Mouse (Mus musculus) T-helper 2 cell (primary cell): ENCODE results near the gene Uqcrc1.

Source experiments
- in situ Hi-C: fragments of 300-600 bp; cut with MboI, MseI; formaldehyde crosslinking; loops from one replicate; pipeline ENCODE4 v1.15.1; 2025; ENCODE audit warnings: high pct_unique_total_duplicates

Gene Uqcrc1

DNA sequence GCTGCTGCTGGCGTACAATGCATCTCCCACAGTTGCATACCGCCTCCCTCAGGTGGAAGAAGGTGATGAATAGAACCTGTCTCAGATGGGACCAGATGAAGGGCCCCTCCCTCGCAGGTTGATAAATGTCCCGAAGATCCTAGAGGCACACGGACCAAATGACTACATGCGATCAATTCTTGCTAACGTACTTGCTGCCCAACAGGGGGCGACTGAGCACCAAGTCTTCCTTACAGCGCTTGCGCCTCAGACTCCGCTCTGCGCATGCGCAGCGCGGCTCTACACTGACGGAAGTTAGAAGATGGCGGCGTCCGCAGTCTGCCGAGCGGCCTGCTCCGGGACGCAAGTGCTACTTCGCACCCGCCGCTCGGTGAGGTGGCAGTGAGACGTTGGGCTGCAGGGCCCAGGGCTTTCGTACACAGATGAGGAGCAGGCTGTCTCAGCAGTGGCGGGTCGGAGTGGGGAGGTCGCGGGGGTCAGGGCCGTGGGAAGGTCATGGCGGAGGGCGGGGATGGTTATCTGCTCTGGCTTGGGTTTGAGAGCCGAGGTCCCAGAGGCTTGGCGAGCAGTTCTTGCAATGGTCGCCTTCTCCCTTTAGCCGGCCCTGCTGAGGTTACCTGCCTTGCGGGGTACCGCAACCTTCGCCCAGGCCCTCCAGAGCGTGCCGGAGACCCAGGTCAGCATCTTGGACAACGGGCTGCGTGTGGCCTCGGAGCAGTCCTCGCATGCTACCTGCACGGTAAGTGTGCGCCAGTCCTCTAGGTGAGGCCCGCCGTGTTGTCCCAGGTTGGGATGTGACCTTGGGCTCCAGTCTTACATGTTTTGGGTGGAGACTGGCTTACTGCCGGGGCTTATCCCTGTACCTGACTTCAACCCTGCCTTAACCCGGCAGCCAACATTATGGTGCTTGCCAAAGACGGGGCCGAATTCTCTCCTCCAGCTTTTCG is at the start of gene Uqcrc1:
Uqcrc1 (plus strand) TSS at position 216 of the 947 bp plus-strand sequence.
- in situ Hi-C loops = loop anchor here (10.0 kb wide), 1 partner anchor 1022 kb away; no protein-coding TSS in a partner anchor

DNA sequence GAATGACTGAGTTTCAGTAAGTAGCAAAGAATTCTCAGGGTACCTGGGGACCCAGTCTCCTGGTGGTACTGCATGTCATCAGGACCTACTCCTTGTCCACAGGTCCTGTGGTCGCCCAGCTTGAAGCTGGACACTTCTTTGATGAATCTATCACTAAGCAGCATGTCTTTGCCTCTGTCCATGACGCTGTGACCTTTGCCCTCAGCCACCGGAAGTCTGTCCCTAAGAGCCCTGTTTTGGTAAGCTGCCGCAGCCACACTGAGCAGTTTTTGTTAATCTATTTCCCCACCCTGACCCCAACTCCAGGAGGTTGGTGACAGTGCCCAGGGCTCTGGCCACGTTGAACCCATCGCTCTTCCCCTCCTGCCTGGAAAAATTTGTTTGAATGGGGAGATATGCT is 24.1 kb upstream of the Uqcrc1 start:
- in situ Hi-C loops = no loop called here

DNA sequence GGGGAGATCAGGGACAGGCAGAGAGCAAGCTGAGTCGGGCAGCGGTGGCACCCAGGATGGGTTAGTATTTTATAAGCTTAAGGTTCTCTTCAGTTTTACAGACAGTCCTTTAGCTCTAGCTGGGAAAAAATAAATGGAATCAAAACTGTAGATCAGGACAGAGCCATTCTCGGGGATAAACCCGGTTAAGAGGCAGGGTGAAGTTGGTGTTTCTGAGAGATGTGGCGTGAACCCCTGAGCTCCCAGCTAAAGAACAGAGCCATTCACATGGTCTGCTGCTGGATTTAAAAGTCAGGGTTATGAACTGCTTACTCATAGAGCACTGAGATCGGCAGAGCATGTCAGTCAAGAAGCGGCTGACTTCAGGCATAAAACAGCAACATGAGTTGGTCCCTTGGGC is 23.3 kb upstream of the Uqcrc1 start:
- in situ Hi-C loops = no loop called here

DNA sequence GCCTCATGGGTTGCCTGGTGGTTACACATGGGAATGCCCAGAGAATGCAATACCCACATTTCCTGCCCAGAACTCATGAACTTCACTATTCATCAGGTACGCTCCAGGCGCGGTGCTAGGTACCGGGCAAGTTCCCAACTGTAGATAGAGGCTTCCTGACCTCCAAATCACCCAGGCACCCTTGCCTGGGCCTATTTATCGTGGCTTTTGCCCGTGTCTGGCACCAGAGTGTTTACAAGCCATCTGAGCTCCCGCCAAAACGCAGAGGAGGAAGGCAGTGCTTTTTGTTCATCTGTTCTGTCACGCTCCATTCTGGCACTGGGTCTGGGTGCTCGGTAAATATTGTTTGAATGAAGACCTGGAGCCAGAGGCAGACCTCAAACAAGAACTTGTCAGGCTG is 22.8 kb upstream of the Uqcrc1 start:
- in situ Hi-C loops = no loop called here

DNA sequence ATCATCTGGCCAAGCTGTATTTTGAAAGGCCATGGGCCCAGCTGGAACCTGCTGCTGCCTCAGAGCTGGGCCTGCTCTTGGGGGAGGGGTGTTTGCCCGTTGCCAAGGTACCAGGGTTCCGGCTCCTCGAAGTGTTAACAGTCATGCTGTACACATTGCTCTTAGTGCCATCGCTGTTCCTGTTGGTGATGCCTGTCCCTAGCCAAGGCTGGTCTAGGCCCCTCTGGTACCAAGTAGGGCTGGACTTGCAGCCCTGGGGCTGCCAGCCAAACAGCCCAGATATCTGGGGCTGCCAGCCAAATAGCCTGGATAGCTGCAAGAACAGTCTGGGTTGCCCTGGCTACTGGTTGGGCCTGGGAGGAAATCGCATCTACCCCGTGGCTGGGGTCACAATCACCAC is 21.9 kb upstream of the Uqcrc1 start, which contains the start of gene Tmem89:
Tmem89 (plus strand) TSS at position 129 of the 400 bp plus-strand sequence.
- in situ Hi-C loops = no loop called here

DNA sequence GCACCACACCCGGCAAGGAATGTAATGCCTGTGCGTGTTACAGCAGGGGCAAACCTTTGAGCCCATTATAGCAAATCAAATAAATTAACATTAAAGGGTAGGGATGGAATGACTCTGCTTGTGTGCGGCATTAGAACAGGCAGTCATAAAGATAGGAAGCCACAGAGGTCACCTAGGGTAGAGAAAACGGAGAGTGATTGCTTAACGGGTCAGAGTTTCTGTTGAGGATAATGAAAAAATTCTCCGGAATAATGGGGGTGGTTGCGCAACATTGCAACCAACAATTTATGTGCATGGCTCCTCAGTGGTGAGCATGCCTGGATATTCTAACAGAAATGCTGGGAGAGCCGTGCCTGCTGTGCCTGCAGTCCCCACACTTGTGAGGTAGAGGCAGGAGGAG is 10.5 kb upstream of the Uqcrc1 start:
- in situ Hi-C loops = no loop called here

DNA sequence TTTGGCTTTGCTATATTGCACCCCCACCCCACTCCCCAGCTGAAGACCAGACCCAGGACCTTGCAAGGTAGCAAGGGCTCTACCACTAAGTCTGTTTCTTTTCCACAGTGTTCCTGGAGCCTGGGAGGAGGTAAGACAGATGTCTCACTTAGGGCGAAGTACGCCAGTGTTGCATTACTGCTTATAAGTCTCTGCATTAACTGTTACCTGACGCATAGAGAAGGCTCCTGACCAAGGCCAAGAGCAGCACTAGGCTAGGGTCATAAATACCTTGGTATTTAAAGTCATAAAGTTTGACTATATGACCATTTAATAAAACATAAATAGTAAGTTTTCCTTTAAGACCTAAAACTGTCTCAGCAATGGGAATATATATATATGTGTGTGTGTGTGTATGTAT is 8.0 kb upstream of the Uqcrc1 start:
- in situ Hi-C loops = no loop called here

DNA sequence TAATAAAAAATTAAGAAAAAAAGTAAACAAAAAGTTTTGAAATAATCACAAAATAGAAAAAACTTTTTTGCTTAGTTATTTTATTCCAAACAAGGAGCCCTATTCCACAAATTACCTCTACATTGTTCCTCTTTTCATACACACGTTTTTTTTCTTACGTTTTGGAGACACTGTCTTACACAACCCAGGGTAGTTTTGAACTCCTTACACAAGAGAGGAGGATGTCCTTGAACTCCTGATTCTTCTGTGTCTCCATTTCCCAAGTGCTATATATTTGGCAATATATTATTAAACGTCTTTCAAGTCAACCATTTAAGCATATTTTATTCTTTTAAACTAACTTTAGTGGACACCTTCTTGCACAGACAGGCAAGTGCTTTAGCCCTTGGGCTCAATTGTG is 442 bp upstream of the Uqcrc1 start:
- in situ Hi-C loops = loop anchor here (10.0 kb wide), 1 partner anchor 1021 kb away; no protein-coding TSS in a partner anchor

DNA sequence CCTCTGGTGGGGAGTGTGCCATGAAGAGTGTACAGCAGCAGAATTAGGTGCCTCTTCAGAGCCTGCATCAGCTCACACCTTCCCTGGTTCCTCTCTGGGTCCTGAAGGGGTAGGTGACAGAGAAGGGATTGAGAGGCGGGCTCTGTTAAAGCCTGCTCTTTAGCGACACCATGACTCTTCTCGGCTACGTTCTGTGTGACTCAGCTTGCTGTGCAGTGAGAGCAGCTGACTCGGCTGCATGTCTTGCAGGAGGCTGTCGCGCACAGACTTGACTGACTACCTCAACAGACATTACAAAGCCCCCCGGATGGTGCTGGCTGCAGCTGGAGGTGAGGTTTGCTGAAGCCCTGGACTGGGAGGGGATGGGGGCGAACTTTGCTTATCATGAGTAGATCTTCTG is 8.7 kb downstream of the Uqcrc1 start:
- in situ Hi-C loops = no loop called here

DNA sequence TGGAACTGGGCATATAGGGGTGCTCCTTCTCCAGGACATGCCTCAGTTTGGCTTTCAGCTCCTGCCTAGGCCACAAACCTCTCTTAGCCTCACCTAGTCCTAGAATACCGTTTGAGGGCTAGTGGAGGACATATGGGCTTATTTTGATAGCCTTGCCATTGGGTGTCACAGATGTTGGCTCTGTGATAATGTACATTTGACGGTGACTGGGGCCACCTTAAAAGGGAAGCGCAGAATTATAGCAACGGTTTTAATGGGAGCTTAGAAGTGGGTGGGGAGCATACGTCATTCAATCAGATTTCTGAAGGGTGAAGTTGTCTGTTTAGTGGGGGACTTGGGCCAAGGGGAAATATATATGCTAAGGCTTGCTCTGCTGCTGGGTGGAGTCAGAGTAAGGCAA is 9.2 kb downstream of the Uqcrc1 start:
- in situ Hi-C loops = no loop called here

DNA sequence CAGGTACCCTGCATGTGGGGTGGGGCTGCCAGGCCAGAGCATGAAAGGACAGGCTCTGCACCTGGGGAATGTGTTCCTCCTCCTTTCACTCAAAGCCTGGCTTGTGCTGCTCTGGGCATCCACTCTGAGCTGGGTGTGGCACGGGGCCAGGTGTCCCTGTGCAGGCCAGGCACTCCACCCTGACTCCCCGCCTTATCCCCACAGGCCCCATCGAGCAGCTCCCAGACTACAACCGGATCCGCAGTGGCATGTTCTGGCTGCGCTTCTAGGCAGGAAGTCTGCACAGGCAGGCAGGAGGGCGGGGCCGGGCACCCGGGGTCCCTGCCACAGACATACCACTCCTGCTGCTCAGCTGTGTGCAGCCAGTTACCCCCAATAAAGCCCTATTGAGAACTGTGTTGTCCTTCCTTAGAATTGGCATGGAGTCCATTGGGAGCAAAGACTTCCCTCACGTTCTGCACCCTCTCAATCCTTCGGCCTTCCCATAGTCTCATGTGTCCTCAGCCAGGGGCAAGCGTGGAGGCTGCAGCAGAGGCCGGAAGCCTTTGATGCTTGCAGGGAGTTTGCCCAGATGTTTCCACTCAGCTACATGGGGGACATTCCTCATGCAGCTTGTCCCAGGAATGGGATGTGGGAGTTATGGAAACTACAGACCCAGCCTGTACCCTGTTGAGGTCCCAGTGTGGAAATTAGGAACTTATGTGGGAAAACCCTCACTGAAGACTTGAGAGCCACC is 13.0 kb downstream of the Uqcrc1 start:
- in situ Hi-C loops = no loop called here

DNA sequence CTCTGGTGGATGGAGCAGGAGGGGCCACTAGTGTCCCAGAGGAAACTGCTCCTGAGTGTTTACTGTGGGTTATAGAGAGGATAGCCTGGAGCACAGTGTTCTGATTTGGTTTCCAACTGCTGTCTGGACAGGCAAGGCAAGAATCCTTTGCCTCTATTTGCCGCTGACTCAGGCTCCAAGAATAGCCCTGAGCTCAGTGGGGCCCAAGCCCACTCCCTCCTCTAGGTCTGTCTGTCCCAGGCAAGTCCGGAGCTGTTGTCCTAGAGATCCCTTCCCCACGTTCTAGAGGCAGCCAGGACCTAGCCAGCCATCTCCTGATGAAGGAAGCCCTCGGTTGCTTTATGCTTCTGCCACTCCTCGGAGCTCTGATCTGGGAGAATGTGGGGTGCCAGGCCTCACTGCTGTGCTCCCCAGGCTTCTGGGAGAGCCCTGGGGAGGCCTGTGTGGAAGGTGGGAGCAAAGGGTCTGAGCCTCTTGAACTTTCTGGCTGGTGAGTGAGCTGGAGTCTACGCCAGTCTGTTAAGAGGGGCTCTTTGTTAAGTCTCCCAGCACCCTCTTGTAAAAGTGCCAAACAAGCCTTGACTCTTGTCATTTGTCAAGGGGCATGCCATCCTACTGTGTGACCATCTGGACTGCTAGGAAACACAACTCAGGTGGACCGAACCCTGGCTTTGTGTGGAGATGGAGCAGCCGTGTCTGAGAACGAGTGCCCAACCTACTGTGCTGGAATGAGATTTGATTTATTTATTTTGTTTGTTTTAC is 13.7 kb downstream of the Uqcrc1 start:
- in situ Hi-C loops = loop anchor here (25.0 kb wide), 2 partner anchors 538 to 1137 kb away; no protein-coding TSS in a partner anchor

DNA sequence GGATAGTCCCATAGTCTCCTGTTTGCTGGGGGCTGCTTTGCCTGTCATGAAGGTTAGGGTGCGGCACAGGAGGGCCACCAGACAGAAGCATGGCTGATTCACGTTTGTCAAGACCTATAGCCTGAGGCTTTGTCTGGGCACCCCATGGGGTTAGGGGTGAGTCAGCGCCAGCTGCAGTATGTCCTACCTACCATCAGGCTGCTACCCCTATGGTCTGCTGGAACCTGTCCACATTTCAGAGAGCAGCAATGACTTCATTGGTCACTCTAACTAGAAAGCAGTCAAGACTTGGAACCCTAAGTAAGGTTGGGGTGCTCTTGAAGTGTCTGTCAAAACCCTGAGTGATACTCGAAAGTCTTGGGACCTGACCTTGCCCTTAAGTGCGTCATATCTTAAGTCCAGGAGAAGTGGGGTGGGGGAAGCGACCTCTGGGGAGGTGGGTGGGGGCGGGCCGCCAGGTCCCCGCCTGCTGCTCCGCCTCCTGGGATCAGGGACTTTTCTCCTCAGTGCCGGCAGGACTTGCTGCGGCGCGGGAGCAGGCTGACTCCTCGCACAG is 16.7 kb downstream of the Uqcrc1 start, which contains the start of gene Col7a1:
Col7a1 (plus strand) TSS at position 506 of the 556 bp plus-strand sequence.
- in situ Hi-C loops = loop anchor here (25.0 kb wide), 2 partner anchors 541 to 1134 kb away; no protein-coding TSS in a partner anchor

DNA sequence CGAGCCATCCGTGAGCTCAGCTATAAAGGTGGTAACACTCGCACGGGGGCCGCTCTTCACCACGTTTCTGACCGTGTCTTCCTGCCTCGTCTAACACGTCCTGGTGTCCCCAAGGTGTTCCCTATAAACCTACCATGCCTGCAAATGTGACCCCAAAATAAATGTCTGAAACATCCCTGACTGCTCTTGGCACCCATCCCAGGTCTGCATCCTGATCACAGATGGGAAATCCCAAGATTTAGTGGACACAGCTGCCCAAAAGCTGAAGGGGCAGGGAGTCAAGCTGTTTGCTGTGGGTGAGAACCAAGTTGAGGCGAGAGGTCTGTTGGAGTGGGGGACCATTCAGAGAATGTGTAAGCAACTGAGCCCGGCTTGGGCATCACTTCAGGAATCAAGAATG is 18.8 kb downstream of the Uqcrc1 start:
- in situ Hi-C loops = loop anchor here (25.0 kb wide), 2 partner anchors 543 to 1132 kb away; no protein-coding TSS in a partner anchor

DNA sequence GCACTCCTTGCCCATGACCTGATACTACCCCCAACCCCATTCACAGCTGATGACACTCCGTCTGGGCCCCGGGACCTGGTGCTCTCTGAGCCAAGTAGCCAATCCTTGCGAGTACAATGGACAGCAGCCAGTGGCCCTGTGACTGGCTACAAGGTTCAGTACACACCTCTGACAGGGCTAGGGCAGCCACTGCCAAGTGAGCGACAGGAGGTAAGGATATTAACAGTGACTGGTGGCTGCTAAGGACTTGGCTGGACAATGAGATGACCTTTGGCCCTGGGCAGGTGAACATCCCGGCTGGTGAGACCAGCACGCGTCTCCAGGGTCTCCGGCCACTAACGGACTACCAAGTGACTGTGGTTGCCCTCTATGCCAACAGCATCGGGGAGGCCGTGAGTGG is 19.4 kb downstream of the Uqcrc1 start:
- in situ Hi-C loops = loop anchor here (25.0 kb wide), 2 partner anchors 544 to 1131 kb away; no protein-coding TSS in a partner anchor

DNA sequence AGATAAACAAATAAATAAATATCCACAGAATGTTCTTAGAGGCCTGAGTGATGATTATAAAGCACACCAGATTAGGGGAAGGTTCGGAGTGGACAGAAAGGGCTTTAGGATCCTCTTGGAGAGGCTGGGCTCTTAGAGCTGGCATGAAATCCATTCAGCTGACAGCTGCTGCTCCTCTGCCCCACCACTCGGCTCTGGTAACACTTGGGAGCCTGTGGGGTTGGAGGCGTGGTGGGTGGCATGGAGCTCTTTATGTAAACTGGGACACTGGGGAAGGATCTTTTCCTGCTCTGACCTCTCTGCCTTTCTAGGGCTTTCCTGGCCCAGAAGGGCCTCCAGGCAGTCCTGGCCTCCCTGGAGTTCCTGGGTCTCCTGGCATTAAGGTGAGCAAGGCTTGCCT is 27.1 kb downstream of the Uqcrc1 start:
- in situ Hi-C loops = loop anchor here (25.0 kb wide), 2 partner anchors 551 to 1124 kb away; no protein-coding TSS in a partner anchor

DNA sequence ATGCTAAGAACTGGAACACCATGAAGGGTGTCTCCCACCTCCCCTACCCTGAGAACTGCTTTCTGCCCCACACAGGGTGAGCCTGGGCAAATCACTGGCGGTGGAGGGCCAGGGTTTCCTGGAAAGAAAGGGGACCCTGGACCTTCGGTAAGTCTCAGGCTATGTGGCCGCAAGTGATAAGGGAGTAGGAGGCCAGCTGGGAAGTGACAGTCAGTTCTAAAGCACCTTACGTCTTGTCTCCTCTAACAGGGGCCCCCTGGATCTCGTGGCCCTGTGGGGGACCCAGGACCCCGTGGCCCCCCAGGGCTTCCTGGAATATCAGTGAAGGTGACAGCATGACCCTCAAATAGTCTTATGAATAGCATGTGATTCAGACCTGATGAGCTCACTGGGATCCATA is 27.9 kb downstream of the Uqcrc1 start:
- in situ Hi-C loops = loop anchor here (25.0 kb wide), 2 partner anchors 552 to 1123 kb away; no protein-coding TSS in a partner anchor

DNA sequence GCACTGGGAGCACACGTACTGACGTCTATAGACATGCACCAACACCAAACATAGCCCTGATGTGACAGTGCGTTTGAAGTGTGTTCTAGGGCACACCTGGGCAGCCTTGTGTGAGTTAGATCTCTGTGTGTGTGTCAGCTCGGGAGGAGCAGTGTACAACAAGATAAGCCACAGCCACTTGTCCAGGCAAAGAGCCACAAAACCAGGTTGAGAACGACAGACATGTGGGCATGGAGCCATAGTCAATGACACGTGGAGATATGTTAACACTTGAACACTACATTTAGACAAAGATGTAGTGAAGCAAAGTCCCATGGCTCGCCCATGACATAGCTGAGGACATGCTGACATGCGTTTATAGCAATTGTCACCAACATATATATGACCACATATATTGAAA is 34.2 kb downstream of the Uqcrc1 start:
- in situ Hi-C loops = loop anchor here (25.0 kb wide), 2 partner anchors 558 to 1117 kb away; no protein-coding TSS in a partner anchor

DNA sequence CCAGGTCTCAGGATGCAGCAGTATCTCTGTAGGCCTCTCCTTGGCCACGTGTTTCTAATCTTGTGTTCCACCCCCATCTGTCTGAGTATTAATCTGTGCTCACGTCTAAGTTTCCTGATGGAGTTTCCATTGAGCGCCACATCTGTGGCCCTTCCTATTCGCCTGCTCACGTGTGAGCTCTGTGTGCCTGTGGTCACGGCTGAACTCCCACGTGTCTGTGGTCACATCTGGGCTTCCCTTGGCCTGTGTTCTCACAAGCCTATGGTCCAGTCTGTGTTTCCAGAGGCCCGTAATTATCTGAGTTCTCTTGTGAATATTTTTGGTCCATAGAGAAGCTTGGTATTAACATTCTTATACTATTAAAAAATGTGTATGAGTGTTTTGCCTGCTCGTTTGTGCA is 40.0 kb downstream of the Uqcrc1 start:
- in situ Hi-C loops = no loop called here

DNA sequence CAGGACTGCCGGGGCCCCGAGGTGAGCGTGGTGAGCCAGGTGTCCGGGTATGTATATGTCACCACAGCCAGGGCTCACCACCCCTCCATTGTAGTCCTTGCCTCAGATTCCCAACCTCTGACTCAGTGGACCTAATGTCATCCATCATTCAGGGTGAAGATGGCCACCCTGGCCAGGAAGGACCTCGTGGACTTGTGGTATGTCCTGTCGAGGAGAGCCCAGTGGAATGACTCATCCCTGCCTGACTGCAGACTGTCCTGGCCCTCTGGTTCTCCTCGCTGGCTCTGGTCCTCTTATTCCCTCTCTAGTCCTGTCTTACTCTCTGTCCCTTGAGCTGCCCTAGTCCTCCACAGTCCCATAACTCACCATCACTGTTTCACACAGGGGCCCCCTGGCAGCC is 41.5 kb downstream of the Uqcrc1 start:
- in situ Hi-C loops = no loop called here

DNA sequence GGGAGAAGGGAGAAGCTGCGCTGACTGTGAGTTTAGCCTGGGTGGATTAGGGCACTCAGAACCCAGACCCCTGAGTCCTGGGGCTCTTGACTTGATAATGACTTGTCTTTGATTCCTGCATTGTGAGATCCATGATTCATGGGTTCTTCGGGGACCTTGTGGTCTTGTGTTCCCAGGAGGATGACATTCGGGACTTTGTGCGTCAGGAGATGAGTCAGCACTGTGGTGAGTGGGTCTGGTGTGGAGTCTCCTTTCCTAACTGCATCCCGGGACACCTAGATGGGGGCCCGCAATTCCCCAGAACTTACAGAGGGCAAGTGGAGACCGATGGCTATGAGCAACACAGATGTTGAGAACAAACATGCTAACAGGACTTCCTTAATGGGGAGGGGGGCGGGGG is 46.1 kb downstream of the Uqcrc1 start:
- in situ Hi-C loops = loop anchor here (10.0 kb wide), 1 partner anchor 1828 kb away; no protein-coding TSS in a partner anchor
